Mouse (Mus musculus) left cerebral cortex, postnatal 36 days (tissue): ENCODE measurements at regions not wholly inside any gene's neighbourhood (a gene's known extent, or its start where the extent isn't known, plus 50 kb on each side); places are given as distances from the start of the nearest gene placed in this dataset.
"Not testable (repeated sequence)": the region's sequence is repeated elsewhere in the genome, so short reads cannot be mapped to it uniquely, and the experiment has no call there.

Experiments used
- DNase-seq, 2 experiments: peaks; one replicate each; pipeline ENCODE4 v3.0.0; 2021 to 2022; ENCODE audit warnings: low spot score in 2 of 2, mixed read lengths in 1 of 2
- intact Hi-C: fragments of 180-260 bp; cut with DNase I; formaldehyde crosslinking; loops from one replicate; pipeline ENCODE4 v1.15.1; 2025

DNA sequence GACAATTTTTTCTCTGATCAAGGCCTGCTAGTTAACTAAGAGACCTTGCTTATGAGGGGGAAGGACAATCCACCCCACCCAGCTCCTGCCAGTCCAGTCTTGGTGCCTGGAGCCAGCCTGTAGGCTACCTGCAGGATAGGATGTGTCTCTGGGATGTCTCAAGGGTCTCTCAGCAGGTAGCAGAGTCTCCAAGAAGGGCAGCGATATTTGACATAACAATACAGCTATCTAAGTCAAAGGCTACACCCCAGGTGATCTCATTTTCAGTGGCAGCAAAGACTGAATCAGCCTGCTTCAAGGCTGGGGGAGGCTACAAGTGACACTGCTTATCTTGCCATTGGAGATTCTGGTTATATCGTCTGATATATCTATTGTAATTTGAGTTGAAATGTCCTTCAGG is 1267.5 kb downstream of the Pcdh9 start:
- intact Hi-C loops = no loop called here
- DNase-seq = no peak

DNA sequence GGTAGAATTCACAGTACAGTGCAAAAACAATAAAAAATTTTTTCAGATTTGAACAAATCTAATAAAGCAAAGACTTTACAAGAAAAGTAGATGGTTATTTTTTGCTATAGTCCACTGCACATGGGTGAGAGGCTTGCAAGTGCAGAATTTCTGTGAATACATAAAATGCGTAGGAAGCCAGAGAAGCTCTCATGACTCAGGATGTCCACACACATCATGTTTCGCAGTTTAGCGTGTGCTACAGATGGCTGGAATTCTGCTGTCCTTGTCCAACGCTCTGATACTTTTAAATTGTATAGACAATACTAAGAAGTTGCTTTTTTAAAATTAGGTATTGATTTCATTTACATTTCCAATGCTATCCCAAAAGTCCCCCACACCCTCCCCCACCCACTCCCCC is 1274.9 kb downstream of the Pcdh9 start:
- intact Hi-C loops = no loop called here
- peak in 1 of 2 experiments; percentile 5 for DNase-seq

DNA sequence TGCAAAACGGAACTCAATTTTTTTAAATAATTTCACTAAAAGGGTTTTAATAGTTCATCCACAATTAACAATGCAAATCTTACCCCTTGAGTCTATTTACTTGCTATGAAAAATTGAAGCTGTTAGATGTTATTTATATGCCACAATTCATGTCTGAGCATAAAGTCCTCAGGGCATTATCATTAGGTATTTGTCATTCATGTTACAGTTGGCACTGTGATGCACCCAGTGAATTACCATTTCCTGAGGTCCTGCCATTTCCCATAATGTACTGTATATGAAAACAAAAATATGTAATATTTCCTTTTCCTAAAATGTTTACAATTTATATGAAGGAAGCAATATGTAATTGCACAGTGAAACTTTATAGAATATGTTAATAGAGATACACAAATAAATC is 1296.8 kb downstream of the Pcdh9 start:
- DNase-seq = no peak
- intact Hi-C loops = no loop called here

DNA sequence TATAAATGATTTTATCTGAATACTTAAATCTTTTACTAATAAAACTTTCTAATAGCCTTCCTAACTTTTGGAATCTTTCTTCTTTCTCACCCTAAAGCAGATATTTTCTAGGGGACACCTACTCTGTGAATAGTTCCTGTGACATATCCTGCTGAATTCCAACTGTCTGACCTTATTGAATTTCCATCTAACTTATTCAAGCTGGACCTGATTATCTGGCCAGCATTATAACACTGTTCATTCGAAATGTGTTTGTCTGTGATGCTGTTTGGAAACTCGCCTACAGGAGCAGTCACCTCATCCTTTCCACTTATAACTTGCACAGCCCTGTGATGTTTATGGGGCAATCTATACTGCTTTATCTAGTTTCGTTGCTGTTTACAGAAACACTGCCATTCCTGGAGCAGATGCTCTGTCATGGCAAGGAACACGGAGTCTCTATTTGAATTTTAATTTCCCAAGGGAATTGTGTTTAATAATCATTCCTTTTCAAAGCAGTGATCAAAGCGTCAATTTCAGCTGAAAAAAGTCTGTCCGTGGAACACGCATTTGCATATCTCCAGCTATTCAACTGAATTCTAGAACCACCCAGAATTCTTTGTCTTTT is 1298.8 kb downstream of the Pcdh9 start:
- no peak for DNase-seq
- intact Hi-C loops = no loop called here

DNA sequence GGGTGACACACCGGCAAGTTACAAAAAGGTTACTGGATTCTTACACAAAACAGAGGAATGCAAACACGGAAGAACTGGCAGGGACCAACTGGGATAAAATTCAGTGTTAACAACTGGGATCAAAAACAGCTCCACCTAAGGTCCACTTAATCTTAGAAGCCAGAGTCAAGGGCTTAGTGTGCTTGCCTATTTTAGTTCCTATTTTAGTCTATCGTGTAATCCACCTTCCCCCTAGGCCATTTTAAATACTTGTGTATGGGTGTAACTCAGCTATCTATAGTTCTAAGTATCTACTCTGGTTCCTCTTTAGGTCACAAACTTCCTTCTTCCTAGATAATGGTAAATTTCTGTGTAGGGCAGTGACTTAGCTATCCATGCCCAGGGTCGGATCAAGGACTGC is 1302.2 kb downstream of the Pcdh9 start:
- DNase-seq, intact Hi-C loops: not testable (repeated sequence)

DNA sequence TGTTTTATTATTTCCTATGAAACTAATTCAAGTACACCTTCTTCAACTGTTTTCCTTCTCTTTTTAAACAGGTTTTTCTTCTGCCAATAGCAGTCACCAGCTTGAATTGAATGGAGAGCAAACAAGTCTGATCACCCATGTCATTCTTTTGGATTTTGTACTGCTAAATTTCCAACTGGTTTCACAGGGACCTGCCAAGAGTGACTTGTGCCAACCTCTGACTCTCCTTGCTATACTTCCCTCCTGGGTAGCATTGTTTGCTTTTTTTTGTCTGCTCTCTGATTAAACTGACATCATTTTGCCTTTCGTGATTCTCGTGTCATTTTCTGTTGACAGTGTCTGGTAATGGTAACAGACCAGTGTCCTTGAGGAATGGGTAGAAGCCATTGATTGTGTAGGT is 1323.5 kb downstream of the Pcdh9 start:
- DNase-seq = no peak
- intact Hi-C loops = no loop called here
